Mouse (Mus musculus): ENCODE measurements around the gene Tjap1. TPM values are rescaled to one million over a fixed set of nuclear protein-coding genes. Genes with fewer than 3 reads are reported as not detected.

The Tjap1 gene
- total and polyA plus RNA-seq, 2 experiments: 2.5 to 13.2 TPM

GRCm38 (mm10) chr17:46266986-46267385 lies 15.8 kb downstream of the Tjap1 start:
- Histone ChIP-seq H3K4me1 (ENCODE audit: control insufficient read depth, insufficient read depth, low read length) (peaks cover 12% of the 10 kb centered on the region), H3K9ac (ENCODE audit: low read depth, low read length) (no peak overlapping the region), H3K4me3 (ENCODE audit: insufficient read depth, low read depth, low read length) (no peak overlapping the region), H3K27ac (replicated peaks; ENCODE audit: insufficient read depth, low read depth, low read length) (no peak overlapping the region), H3K27me3 (ENCODE audit: control insufficient read depth, insufficient read depth, low read length) (no peaks in the 10 kb centered on the region), H3K36me3 (ENCODE audit: control insufficient read depth, insufficient read depth, low read length) (peaks cover 7% of the 10 kb centered on the region; the same call in 1 of the 2 replicates), H3K79me2 (ENCODE audit: control insufficient read depth, insufficient read depth, low read length) (no peaks in the 10 kb centered on the region)
- TF ChIP-seq POLR2A (IDR thresholded peaks at IDR 0.05; ENCODE audit: extremely low read depth, insufficient read depth, low read length) (no peak), CTCF (IDR thresholded peaks at IDR 0.05; ENCODE audit: low read depth, low read length) (no peak)
- DNase-seq (ENCODE audit: extremely low read depth, low read depth, low spot score): no peak
- 87% methylated on average over 6 of the region's 6 CpGs for WGBS

- no peak for TF ChIP-seq POLR2A (IDR thresholded peaks at IDR 0.05; ENCODE audit: extremely low read depth, insufficient read depth, low read length)
- peak; percentile 94 for TF ChIP-seq CTCF (IDR thresholded peaks at IDR 0.05; ENCODE audit: low read depth, low read length)
- WGBS: 22% methylated on average over 14 of the region's 14 CpGs
- H3K36me3 ChIP-seq (ENCODE audit: control insufficient read depth, insufficient read depth, low read length): peaks cover 3% of the 10 kb centered on the region; the same call in 1 of the 2 replicates
- H3K4me3 ChIP-seq (ENCODE audit: insufficient read depth, low read depth, low read length): peak overlapping the region; percentile 14; the same call in 1 of the 2 replicates
- H3K27ac ChIP-seq (replicated peaks; ENCODE audit: insufficient read depth, low read depth, low read length): peak overlapping the region; percentile 79
- 0 out of 2 replicates have a peak overlapping the region, but pooled peaks have one; percentile 3 for H3K9ac ChIP-seq (ENCODE audit: low read depth, low read length)
- DNase-seq (ENCODE audit: extremely low read depth, low read depth, low spot score): peak; percentile 66
- H3K4me1 ChIP-seq (ENCODE audit: control insufficient read depth, insufficient read depth, low read length): peaks cover 12% of the 10 kb centered on the region
- no peaks in the 10 kb centered on the region for H3K27me3 ChIP-seq (ENCODE audit: control insufficient read depth, insufficient read depth, low read length)
- H3K79me2 ChIP-seq (ENCODE audit: control insufficient read depth, insufficient read depth, low read length): no peaks in the 10 kb centered on the region
Measured at GRCm38 (mm10) chr17:46265918-46266618, 16.8 kb downstream of the Tjap1 start.

GRCm38 (mm10) chr17:46265502-46265901 lies 17.3 kb downstream of the Tjap1 start:
- 0 out of 2 replicates have a peak overlapping the region, but pooled peaks have one; percentile 3 for H3K9ac ChIP-seq (ENCODE audit: low read depth, low read length)
- TF ChIP-seq POLR2A (IDR thresholded peaks at IDR 0.05; ENCODE audit: extremely low read depth, insufficient read depth, low read length) (no peak), CTCF (IDR thresholded peaks at IDR 0.05; ENCODE audit: low read depth, low read length) (no peak)
- peak overlapping the region; percentile 14; the same call in 1 of the 2 replicates for H3K4me3 ChIP-seq (ENCODE audit: insufficient read depth, low read depth, low read length)
- no peaks in the 10 kb centered on the region for H3K27me3 ChIP-seq (ENCODE audit: control insufficient read depth, insufficient read depth, low read length)
- peak overlapping the region; percentile 79 for H3K27ac ChIP-seq (replicated peaks; ENCODE audit: insufficient read depth, low read depth, low read length)
- no peaks in the 10 kb centered on the region for H3K79me2 ChIP-seq (ENCODE audit: control insufficient read depth, insufficient read depth, low read length)
- 0 out of 2 replicates have a peak, but pooled peaks cover 3% of the 10 kb centered on the region for H3K36me3 ChIP-seq (ENCODE audit: control insufficient read depth, insufficient read depth, low read length)
- DNase-seq (ENCODE audit: extremely low read depth, low read depth, low spot score): peak; percentile 64
- WGBS: 36% methylated on average over 12 of the region's 12 CpGs
- H3K4me1 ChIP-seq (ENCODE audit: control insufficient read depth, insufficient read depth, low read length): peaks cover 12% of the 10 kb centered on the region

- Histone ChIP-seq H3K27ac (replicated peaks; ENCODE audit: insufficient read depth, low read depth, low read length) (no peak overlapping the region), H3K4me3 (ENCODE audit: insufficient read depth, low read depth, low read length) (no peak overlapping the region), H3K4me1 (ENCODE audit: control insufficient read depth, insufficient read depth, low read length) (peaks cover 12% of the 10 kb centered on the region), H3K27me3 (ENCODE audit: control insufficient read depth, insufficient read depth, low read length) (no peaks in the 10 kb centered on the region), H3K36me3 (ENCODE audit: control insufficient read depth, insufficient read depth, low read length) (0 out of 2 replicates have a peak, but pooled peaks cover 3% of the 10 kb centered on the region), H3K9ac (ENCODE audit: low read depth, low read length) (no peak overlapping the region), H3K79me2 (ENCODE audit: control insufficient read depth, insufficient read depth, low read length) (no peaks in the 10 kb centered on the region)
- WGBS: 95% methylated on average over 5 of the region's 5 CpGs
- no peak for DNase-seq (ENCODE audit: extremely low read depth, low read depth, low spot score)
- TF ChIP-seq POLR2A (IDR thresholded peaks at IDR 0.05; ENCODE audit: extremely low read depth, insufficient read depth, low read length): no peak
- TF ChIP-seq CTCF (IDR thresholded peaks at IDR 0.05; ENCODE audit: low read depth, low read length): no peak
Measured at GRCm38 (mm10) chr17:46262201-46262694, 20.6 kb downstream of the Tjap1 start.

- no peaks in the 10 kb centered on the region for H3K79me2 ChIP-seq (ENCODE audit: control insufficient read depth, insufficient read depth, low read length)
- no peak overlapping the region for H3K9ac ChIP-seq (ENCODE audit: low read depth, low read length)
- no peak overlapping the region for H3K4me3 ChIP-seq (ENCODE audit: insufficient read depth, low read depth, low read length)
- H3K27me3 ChIP-seq (ENCODE audit: control insufficient read depth, insufficient read depth, low read length): no peaks in the 10 kb centered on the region
- no peak for DNase-seq (ENCODE audit: extremely low read depth, low read depth, low spot score)
- no peak for TF ChIP-seq POLR2A (IDR thresholded peaks at IDR 0.05; ENCODE audit: extremely low read depth, insufficient read depth, low read length)
- TF ChIP-seq CTCF (IDR thresholded peaks at IDR 0.05; ENCODE audit: low read depth, low read length): no peak
- peaks cover 1% of the 10 kb centered on the region; the same call in 1 of the 2 replicates for H3K4me1 ChIP-seq (ENCODE audit: control insufficient read depth, insufficient read depth, low read length)
- 0 out of 2 replicates have a peak, but pooled peaks cover 3% of the 10 kb centered on the region for H3K36me3 ChIP-seq (ENCODE audit: control insufficient read depth, insufficient read depth, low read length)
- no peak overlapping the region for H3K27ac ChIP-seq (replicated peaks; ENCODE audit: insufficient read depth, low read depth, low read length)
- 88% methylated on average over 17 of the region's 17 CpGs for WGBS
Measured at GRCm38 (mm10) chr17:46259675-46260074, 23.2 kb downstream of the Tjap1 start.
